Mouse (Mus musculus): ENCODE data around the gene Tap2.
"Not testable (repeated sequence)": the region's sequence is repeated elsewhere in the genome, so short reads cannot be mapped to it uniquely, and the experiment has no call there.

Gene Tap2

GRCm38 (mm10) chr17:34211746-34212365 lies 8.5 kb downstream of the Tap2 start:
- in situ Hi-C loops (cut with MboI; ENCODE audit: low sequenced_read_pairs) = no loop called here

- in situ Hi-C loops (cut with MboI; ENCODE audit: low sequenced_read_pairs) = no loop called here
Measured at GRCm38 (mm10) chr17:34213936-34214335, 10.6 kb downstream of the Tap2 start.

GRCm38 (mm10) chr17:34215176-34215575 lies 11.8 kb downstream of the Tap2 start:
- in situ Hi-C loops (cut with MboI; ENCODE audit: low sequenced_read_pairs) = no loop called here

GRCm38 (mm10) chr17:34217216-34217928 lies 14.0 kb downstream of the Tap2 start:
- in situ Hi-C loops (cut with MboI; ENCODE audit: low sequenced_read_pairs) = no loop called here

- in situ Hi-C loops (cut with MboI; ENCODE audit: low sequenced_read_pairs) = no loop called here
Measured at GRCm38 (mm10) chr17:34217986-34218385, 14.7 kb downstream of the Tap2 start.

GRCm38 (mm10) chr17:34218675-34219074 lies 15.3 kb downstream of the Tap2 start:
- in situ Hi-C loops (cut with MboI; ENCODE audit: low sequenced_read_pairs) = no loop called here

GRCm38 (mm10) chr17:34219096-34219495 lies 15.8 kb downstream of the Tap2 start:
- in situ Hi-C loops (cut with MboI; ENCODE audit: low sequenced_read_pairs) = not testable (repeated sequence)

GRCm38 (mm10) chr17:34219801-34220200 lies 16.5 kb downstream of the Tap2 start:
- in situ Hi-C loops (cut with MboI; ENCODE audit: low sequenced_read_pairs) = not testable (repeated sequence)

GRCm38 (mm10) chr17:34220401-34220800 lies 17.1 kb downstream of the Tap2 start:
- in situ Hi-C loops (cut with MboI; ENCODE audit: low sequenced_read_pairs) = not testable (repeated sequence)

GRCm38 (mm10) chr17:34224816-34225215 lies 21.5 kb downstream of the Tap2 start:
- in situ Hi-C loops (cut with MboI; ENCODE audit: low sequenced_read_pairs) = no loop called here

GRCm38 (mm10) chr17:34225426-34225825 lies 22.1 kb downstream of the Tap2 start:
- in situ Hi-C loops (cut with MboI; ENCODE audit: low sequenced_read_pairs) = no loop called here

GRCm38 (mm10) chr17:34225911-34226310 lies 22.6 kb downstream of the Tap2 start:
- in situ Hi-C loops (cut with MboI; ENCODE audit: low sequenced_read_pairs) = not testable (repeated sequence)

GRCm38 (mm10) chr17:34230971-34231370 lies 27.6 kb downstream of the Tap2 start:
- in situ Hi-C loops (cut with MboI; ENCODE audit: low sequenced_read_pairs) = not testable (repeated sequence)

- in situ Hi-C loops (cut with MboI; ENCODE audit: low sequenced_read_pairs) = not testable (repeated sequence)
Measured at GRCm38 (mm10) chr17:34232021-34232420, 28.7 kb downstream of the Tap2 start.

GRCm38 (mm10) chr17:34234926-34235325 lies 31.6 kb downstream of the Tap2 start:
- in situ Hi-C loops (cut with MboI; ENCODE audit: low sequenced_read_pairs) = no loop called here

- in situ Hi-C loops (cut with MboI; ENCODE audit: low sequenced_read_pairs) = no loop called here
Measured at GRCm38 (mm10) chr17:34236691-34237090, 33.4 kb downstream of the Tap2 start.

- in situ Hi-C loops (cut with MboI; ENCODE audit: low sequenced_read_pairs) = no loop called here
Measured at GRCm38 (mm10) chr17:34237741-34238140, 34.4 kb downstream of the Tap2 start.

GRCm38 (mm10) chr17:34238706-34239105 lies 35.4 kb downstream of the Tap2 start, which contains the start of gene H2-Ob:
Gene H2-Ob (plus strand): TSS chr17:34238903.
- in situ Hi-C loops (cut with MboI; ENCODE audit: low sequenced_read_pairs) = no loop called here

- in situ Hi-C loops (cut with MboI; ENCODE audit: low sequenced_read_pairs) = no loop called here
Measured at GRCm38 (mm10) chr17:34239601-34240041, 36.3 kb downstream of the Tap2 start.

- in situ Hi-C loops (cut with MboI; ENCODE audit: low sequenced_read_pairs) = no loop called here
Measured at GRCm38 (mm10) chr17:34240366-34240765, 37.0 kb downstream of the Tap2 start.

GRCm38 (mm10) chr17:34240916-34241315 lies 37.6 kb downstream of the Tap2 start:
- in situ Hi-C loops (cut with MboI; ENCODE audit: low sequenced_read_pairs) = no loop called here

GRCm38 (mm10) chr17:34244656-34245055 lies 41.3 kb downstream of the Tap2 start:
- in situ Hi-C loops (cut with MboI; ENCODE audit: low sequenced_read_pairs) = no loop called here
